Mouse (Mus musculus) thymus, adult 2 months (tissue): ENCODE data around the gene D930048N14Rik.

ENCODE experiments used
- CTCF ChIP-seq: fragments of 200-500 bp; IDR thresholded peaks from 2 replicates; pipeline ENCODE4 v1.5.1; 2012; ENCODE audit warnings: mild to moderate bottlenecking, control low read depth, low read length, moderate library complexity, borderline replicate concordance; ENCODE audit not compliant: control insufficient read depth, poor library complexity, insufficient read depth; ENCODE audit errors: extremely low read depth
- POLR2A ChIP-seq: fragments of 200-500 bp; IDR thresholded peaks from 2 replicates; pipeline ENCODE4 v1.6.1; 2012; ENCODE audit warnings: mild to moderate bottlenecking, low read length, control low read depth, moderate library complexity; ENCODE audit not compliant: control insufficient read depth, poor library complexity, insufficient read depth; ENCODE audit errors: extremely low read depth

- TF ChIP-seq POLR2A (no peak), CTCF (no peak)
Observed at GRCm38 (mm10) chr11:51675386-51675785, 24.6 kb downstream of the D930048N14Rik start.
